Mouse (Mus musculus) bone marrow macrophage, adult 2 months (primary cell): ENCODE data around the gene Lrrc51.

Experiments
- CTCF ChIP-seq: IDR thresholded peaks from 2 replicates; pipeline ENCODE4 v1.5.1; 2012; ENCODE audit warnings: low read depth, mild to moderate bottlenecking, low read length, moderate library complexity
- POLR2A ChIP-seq: IDR thresholded peaks from 2 replicates; pipeline ENCODE4 v1.6.1; 2012; ENCODE audit warnings: mild to moderate bottlenecking, low read depth, low read length, borderline replicate concordance

GRCm38 (mm10) chr7:101911982-101912381 is 21.7 kb downstream of the Lrrc51 start:
- TF ChIP-seq CTCF, result no peak
- TF ChIP-seq POLR2A, result no peak
